Mouse (Mus musculus): ENCODE results near the gene Gm49661. TPM values are rescaled to one million over a fixed set of nuclear protein-coding genes. Genes with fewer than 3 reads are reported as not detected.

Gm49661 gene
- total and polyA plus RNA-seq, 3 experiments = 3.1 TPM; not detected in 2

- TF ChIP-seq ETS1 (conservative IDR thresholded peaks at IDR 0.05; ENCODE audit: low read depth, low read length) = no peak
- no peak for TF ChIP-seq CHD1 (IDR thresholded peaks at IDR 0.05; ENCODE audit: low read depth, low read length)
- no peak for TF ChIP-seq JUND (conservative IDR thresholded peaks at IDR 0.05; ENCODE audit: low read depth, low read length)
- TF ChIP-seq RAD21 (IDR thresholded peaks at IDR 0.05; ENCODE audit: low read depth, low read length) = no peak
- TF ChIP-seq HCFC1 (IDR thresholded peaks at IDR 0.05; ENCODE audit: low read depth, low read length) = no peak
- no peak for TF ChIP-seq TBP (conservative IDR thresholded peaks at IDR 0.05; ENCODE audit: low read depth, low read length)
- TF ChIP-seq USF2 (conservative IDR thresholded peaks at IDR 0.05; ENCODE audit: low read depth, low read length) = no peak
- TF ChIP-seq MAZ (IDR thresholded peaks at IDR 0.05; ENCODE audit: low read depth, low read length) = no peak
- TF ChIP-seq ZC3H11A (IDR thresholded peaks at IDR 0.05; ENCODE audit: low read depth, low read length) = no peak
- no peak for TF ChIP-seq JUN (IDR thresholded peaks at IDR 0.05; ENCODE audit: insufficient read depth, low read depth, low read length)
- no peak for TF ChIP-seq ELF1 (IDR thresholded peaks at IDR 0.05; ENCODE audit: low read depth, low read length)
- TF ChIP-seq KAT2A (IDR thresholded peaks at IDR 0.05; ENCODE audit: insufficient replicate concordance, low read length) = no peak
- TF ChIP-seq CHD2 (IDR thresholded peaks at IDR 0.05; ENCODE audit: low read length) = no peak
- no peak for TF ChIP-seq EP300 (IDR thresholded peaks at IDR 0.05; ENCODE audit: low read length)
- TF ChIP-seq BHLHE40 (IDR thresholded peaks at IDR 0.05; ENCODE audit: low read depth, low read length) = no peak
- TF ChIP-seq USF1 (IDR thresholded peaks at IDR 0.05; ENCODE audit: low read depth, low read length) = no peak
- in situ Hi-C loops (cut with MboI; ENCODE audit: low pct_ligation_motif_present, low pct_unique_long_range_greater_than_20kb, low sequenced_read_pairs) (loop anchor here (5.0 kb wide), 1 partner anchor 35 kb away; no protein-coding TSS in a partner anchor), dilution Hi-C loops (cut with MboI; ENCODE audit: extremely low pct_ligation_motif_present, extremely low pct_unique_long_range_greater_than_20kb, low sequenced_read_pairs) (no loop called here)
- no peak overlapping the region for H3K4me3 ChIP-seq (replicated peaks in 1 of 3; ENCODE audit: low read depth in 2 of 3, low read length in 2 of 3, poor library complexity in 1 of 3)
- no peak overlapping the region for H3K27ac ChIP-seq (ENCODE audit: insufficient read depth, low read depth)
- no peaks in the 10 kb centered on the region for H3K9me3 ChIP-seq (replicated peaks; ENCODE audit: low read length)
- H3K27me3 ChIP-seq (replicated peaks) = no peaks in the 10 kb centered on the region
- H3K79me2 ChIP-seq (replicated peaks; ENCODE audit: control insufficient read depth, extremely low read depth, insufficient read depth, poor library complexity, severe bottlenecking) = no peaks in the 10 kb centered on the region
- peaks cover 3 to 8% of the 10 kb centered on the region in 2 experiments for H3K36me3 ChIP-seq (replicated peaks in 1 of 2; ENCODE audit: control insufficient read depth in 1 of 2, insufficient read depth in 1 of 2, low read length in 1 of 2)
- H3K4me1 ChIP-seq (ENCODE audit: control insufficient read depth in 1 of 2, insufficient read depth in 2 of 2) = no peaks in the 10 kb centered on the region
- no peak overlapping the region for H3K4me2 ChIP-seq (ENCODE audit: insufficient read depth, low read depth, poor library complexity, severe bottlenecking)
- no peak overlapping the region for H3K9ac ChIP-seq (ENCODE audit: insufficient read depth, low read depth)
- DNase-seq (ENCODE audit: extremely low read depth) = no peak
Observed at GRCm38 (mm10) chr8:85007686-85008085, 38.5 kb upstream of the Gm49661 start.

- H3K4me3 ChIP-seq (replicated peaks in 1 of 3; ENCODE audit: low read depth in 2 of 3, low read length in 2 of 3, poor library complexity in 1 of 3) = no peak overlapping the region
- peaks cover 34 to 69% of the 10 kb centered on the region in 2 experiments for H3K36me3 ChIP-seq (replicated peaks in 1 of 2; ENCODE audit: control insufficient read depth in 1 of 2, insufficient read depth in 1 of 2, low read length in 1 of 2)
- dilution Hi-C loops (cut with MboI; ENCODE audit: extremely low pct_ligation_motif_present, extremely low pct_unique_long_range_greater_than_20kb, low sequenced_read_pairs) (no loop called here), in situ Hi-C loops (cut with MboI; ENCODE audit: low pct_ligation_motif_present, low pct_unique_long_range_greater_than_20kb, low sequenced_read_pairs) (no loop called here)
- H3K9ac ChIP-seq (ENCODE audit: insufficient read depth, low read depth) = no peak overlapping the region
- no peaks in the 10 kb centered on the region for H3K27me3 ChIP-seq (replicated peaks)
- H3K27ac ChIP-seq (ENCODE audit: insufficient read depth, low read depth) = no peak overlapping the region
- DNase-seq (ENCODE audit: extremely low read depth) = peak; percentile 91
- no peaks in the 10 kb centered on the region for H3K9me3 ChIP-seq (replicated peaks; ENCODE audit: low read length)
- TF ChIP-seq SMC3 (IDR thresholded peaks at IDR 0.05; ENCODE audit: low read depth, low read length) = peak; percentile 91
- peak; percentile 45; the same call in 1 of the 2 replicates for TF ChIP-seq MAX (IDR thresholded peaks at IDR 0.05; ENCODE audit: low read length)
- TF ChIP-seq ZC3H11A (IDR thresholded peaks at IDR 0.05; ENCODE audit: low read depth, low read length) = peak; percentile 57; the same call in 1 of the 2 replicates
- no peak for TF ChIP-seq SIN3A (IDR thresholded peaks at IDR 0.05; ENCODE audit: low read length)
- TF ChIP-seq ZKSCAN1 (IDR thresholded peaks at IDR 0.05; ENCODE audit: borderline replicate concordance, low read depth, low read length) = no peak
- no peak for TF ChIP-seq CHD2 (IDR thresholded peaks at IDR 0.05; ENCODE audit: low read length)
- TF ChIP-seq USF1 (IDR thresholded peaks at IDR 0.05; ENCODE audit: low read depth, low read length) = no peak
- TF ChIP-seq MYC (IDR thresholded peaks at IDR 0.05; ENCODE audit: low read depth, low read length) = peak; percentile 67; the same call in 1 of the 2 replicates
- TF ChIP-seq TCF12 (IDR thresholded peaks at IDR 0.05; ENCODE audit: low read depth, low read length) = peak; percentile 28; the same call in 1 of the 2 replicates
- TF ChIP-seq NRF1 (IDR thresholded peaks at IDR 0.05; ENCODE audit: low read depth, low read length) = 0 out of 2 replicates have a peak, but pooled peaks have one; percentile 36
- TF ChIP-seq RAD21 (IDR thresholded peaks at IDR 0.05; ENCODE audit: low read depth, low read length) = peak; percentile 79
- no peak for TF ChIP-seq TBP (conservative IDR thresholded peaks at IDR 0.05; ENCODE audit: low read depth, low read length)
- TF ChIP-seq UBTF (IDR thresholded peaks at IDR 0.05; ENCODE audit: low read depth, low read length) = no peak
- TF ChIP-seq JUND (conservative IDR thresholded peaks at IDR 0.05; ENCODE audit: low read depth, low read length) = no peak
- TF ChIP-seq HCFC1 (IDR thresholded peaks at IDR 0.05; ENCODE audit: low read depth, low read length) = peak; percentile 41; the same call in 1 of the 2 replicates
- no peak for TF ChIP-seq ZMIZ1 (IDR thresholded peaks at IDR 0.05; ENCODE audit: low read depth, low read length)
- 0 out of 2 replicates have a peak, but pooled peaks have one; percentile 19 for TF ChIP-seq BHLHE40 (IDR thresholded peaks at IDR 0.05; ENCODE audit: low read depth, low read length)
- no peak for TF ChIP-seq CHD1 (IDR thresholded peaks at IDR 0.05; ENCODE audit: low read depth, low read length)
- peak; percentile 75 for TF ChIP-seq IRF4 (IDR thresholded peaks at IDR 0.05; ENCODE audit: low read depth, low read length)
- TF ChIP-seq NELFE (IDR thresholded peaks at IDR 0.05; ENCODE audit: low read depth, low read length) = peak; percentile 25; the same call in 1 of the 2 replicates
- no peak for TF ChIP-seq RCOR1 (conservative IDR thresholded peaks at IDR 0.05; ENCODE audit: low read depth, low read length)
- TF ChIP-seq CTCF (conservative IDR thresholded peaks at IDR 0.05 in 1 of 2, IDR thresholded peaks at IDR 0.05 in 1 of 2; ENCODE audit: low read depth in 2 of 2, low read length in 2 of 2) = peak; percentile 27 to 98; a peak in 3 of 4 replicates
- no peak overlapping the region for H3K4me2 ChIP-seq (ENCODE audit: insufficient read depth, low read depth, poor library complexity, severe bottlenecking)
- H3K4me1 ChIP-seq (ENCODE audit: control insufficient read depth in 1 of 2, insufficient read depth in 2 of 2) = peaks cover 4 to 16% of the 10 kb centered on the region in 2 experiments
- no peaks in the 10 kb centered on the region for H3K79me2 ChIP-seq (replicated peaks; ENCODE audit: control insufficient read depth, extremely low read depth, insufficient read depth, poor library complexity, severe bottlenecking)
Observed at GRCm38 (mm10) chr8:84997649-84998295, 28.5 kb upstream of the Gm49661 start.
